Mouse (Mus musculus): Measurements from ENCODE around the gene Pde4b. TPM values are rescaled to one million over a fixed set of nuclear protein-coding genes. Genes with fewer than 3 reads are reported as not detected.
A peak's percentile ranks its signal among the peaks of the same experiment; 100 is the strongest.

Gene Pde4b
- polyA plus RNA-seq, 1 experiment from 2014 or later = 35.4 TPM

DNA sequence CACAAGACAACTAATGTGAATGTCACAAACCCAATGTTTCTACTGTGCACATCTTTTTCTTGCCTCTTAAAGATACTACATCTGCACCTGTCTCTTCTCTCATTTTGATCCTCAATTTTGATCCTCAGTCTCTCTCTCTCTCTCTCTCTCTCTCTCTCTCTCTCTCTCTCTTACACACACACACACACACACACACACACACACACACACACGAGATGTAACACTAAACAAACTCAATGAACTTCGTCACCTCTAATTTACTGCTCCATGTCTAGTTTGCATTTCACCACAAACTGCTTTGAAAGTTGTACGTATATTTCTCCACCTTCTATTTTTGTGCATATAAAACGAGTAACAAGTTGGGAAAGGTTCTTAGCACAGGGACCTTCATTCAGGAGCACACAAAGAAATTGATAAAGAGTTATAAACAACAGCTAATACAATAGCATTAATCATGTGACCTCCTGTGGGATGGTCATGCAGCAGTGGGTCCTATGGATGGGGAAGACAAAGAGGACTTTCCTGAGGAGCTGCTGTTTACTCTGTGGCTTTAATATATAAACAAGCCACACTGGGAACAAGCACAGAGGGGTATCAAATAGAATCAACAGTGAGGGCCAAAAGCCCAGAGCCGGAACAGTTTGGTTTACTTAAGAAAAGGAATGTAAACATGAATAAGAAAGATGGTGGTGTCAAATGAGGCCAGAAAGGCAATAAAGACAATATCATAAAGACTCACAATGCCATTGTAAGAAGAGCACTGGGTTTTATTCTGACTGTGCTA is 372.1 kb downstream of the Pde4b start:
- Histone ChIP-seq H3K4me2 (ENCODE audit: low read depth, low read length) (no peak overlapping the region), H3K27me3 (ENCODE audit: control insufficient read depth, insufficient read depth, low read depth, low read length) (no peaks in the 10 kb centered on the region), H3K36me3 (ENCODE audit: control insufficient read depth, insufficient read depth, low read length) (no peaks in the 10 kb centered on the region), H3K9ac (ENCODE audit: low read length) (no peak overlapping the region), H3K9me3 (ENCODE audit: control insufficient read depth, low read length) (no peaks in the 10 kb centered on the region), H3K4me3 (ENCODE audit: low read length) (no peak overlapping the region), H3K27ac (ENCODE audit: low read length) (no peak overlapping the region), H3K4me1 (replicated peaks; ENCODE audit: control insufficient read depth, insufficient read depth, low read length) (peaks cover 3% of the 10 kb centered on the region; the same call in 1 of the 2 replicates)
- WGBS = 27% methylated on average over 5 of the region's 5 CpGs
- ATAC-seq (ENCODE audit: low read depth) = peak; percentile 81

DNA sequence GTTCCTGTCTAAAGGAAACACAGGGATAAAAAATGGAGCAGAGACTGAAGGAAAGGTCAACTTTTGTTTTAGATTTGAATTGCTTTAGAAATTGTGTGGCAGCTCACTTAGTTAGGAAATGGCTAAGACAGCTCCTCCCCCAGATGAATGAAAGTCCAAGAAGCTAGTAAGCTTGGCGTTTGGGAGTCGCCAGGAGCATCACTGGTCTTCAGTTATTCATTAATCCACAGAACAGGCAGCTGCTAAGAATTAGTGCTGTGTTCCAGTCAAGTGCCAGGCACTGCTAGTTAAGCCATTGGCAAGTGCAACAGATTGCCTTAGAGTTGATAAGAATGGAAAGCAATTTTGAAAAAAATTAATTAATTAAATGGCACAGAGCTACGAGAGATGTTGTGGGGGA is 390.8 kb downstream of the Pde4b start:
- H3K27ac ChIP-seq (ENCODE audit: low read length) = no peak overlapping the region
- H3K36me3 ChIP-seq (ENCODE audit: control insufficient read depth, insufficient read depth, low read length) = no peaks in the 10 kb centered on the region
- H3K9me3 ChIP-seq (ENCODE audit: control insufficient read depth, low read length) = no peaks in the 10 kb centered on the region
- H3K4me2 ChIP-seq (ENCODE audit: low read depth, low read length) = no peak overlapping the region
- H3K4me1 ChIP-seq (replicated peaks; ENCODE audit: control insufficient read depth, insufficient read depth, low read length) = no peaks in the 10 kb centered on the region
- no peak for ATAC-seq (ENCODE audit: low read depth)
- no peak overlapping the region for H3K4me3 ChIP-seq (ENCODE audit: low read length)
- no peak overlapping the region for H3K9ac ChIP-seq (ENCODE audit: low read length)
- H3K27me3 ChIP-seq (ENCODE audit: control insufficient read depth, insufficient read depth, low read depth, low read length) = no peaks in the 10 kb centered on the region
- WGBS = 35% methylated on average over 3 of the region's 3 CpGs

DNA sequence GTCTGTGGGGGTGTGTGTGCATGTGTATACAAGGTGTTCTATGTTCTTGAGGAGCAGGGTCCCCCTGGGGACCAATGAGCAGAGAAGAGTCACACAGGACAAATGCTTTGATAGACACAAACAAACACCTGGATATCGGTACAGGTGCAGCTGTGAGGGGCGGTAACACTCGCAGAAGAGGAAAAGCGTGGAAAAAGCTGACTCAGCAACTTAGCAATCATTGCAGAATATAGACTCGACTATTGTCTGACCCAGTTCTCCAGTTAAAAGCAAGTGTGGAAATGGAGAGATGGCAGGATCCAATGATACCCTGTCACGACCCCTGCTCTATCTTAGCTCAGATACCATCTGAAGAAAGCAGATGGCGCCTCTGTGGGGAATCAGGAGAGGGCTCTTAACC is 391.5 kb downstream of the Pde4b start:
- H3K4me3 ChIP-seq (ENCODE audit: low read length) = no peak overlapping the region
- H3K27ac ChIP-seq (ENCODE audit: low read length) = no peak overlapping the region
- H3K9ac ChIP-seq (ENCODE audit: low read length) = no peak overlapping the region
- no peaks in the 10 kb centered on the region for H3K4me1 ChIP-seq (replicated peaks; ENCODE audit: control insufficient read depth, insufficient read depth, low read length)
- H3K27me3 ChIP-seq (ENCODE audit: control insufficient read depth, insufficient read depth, low read depth, low read length) = no peaks in the 10 kb centered on the region
- no peak overlapping the region for H3K4me2 ChIP-seq (ENCODE audit: low read depth, low read length)
- 79% methylated on average over 7 of the region's 7 CpGs for WGBS
- H3K9me3 ChIP-seq (ENCODE audit: control insufficient read depth, low read length) = no peaks in the 10 kb centered on the region
- no peaks in the 10 kb centered on the region for H3K36me3 ChIP-seq (ENCODE audit: control insufficient read depth, insufficient read depth, low read length)
- no peak for ATAC-seq (ENCODE audit: low read depth)

DNA sequence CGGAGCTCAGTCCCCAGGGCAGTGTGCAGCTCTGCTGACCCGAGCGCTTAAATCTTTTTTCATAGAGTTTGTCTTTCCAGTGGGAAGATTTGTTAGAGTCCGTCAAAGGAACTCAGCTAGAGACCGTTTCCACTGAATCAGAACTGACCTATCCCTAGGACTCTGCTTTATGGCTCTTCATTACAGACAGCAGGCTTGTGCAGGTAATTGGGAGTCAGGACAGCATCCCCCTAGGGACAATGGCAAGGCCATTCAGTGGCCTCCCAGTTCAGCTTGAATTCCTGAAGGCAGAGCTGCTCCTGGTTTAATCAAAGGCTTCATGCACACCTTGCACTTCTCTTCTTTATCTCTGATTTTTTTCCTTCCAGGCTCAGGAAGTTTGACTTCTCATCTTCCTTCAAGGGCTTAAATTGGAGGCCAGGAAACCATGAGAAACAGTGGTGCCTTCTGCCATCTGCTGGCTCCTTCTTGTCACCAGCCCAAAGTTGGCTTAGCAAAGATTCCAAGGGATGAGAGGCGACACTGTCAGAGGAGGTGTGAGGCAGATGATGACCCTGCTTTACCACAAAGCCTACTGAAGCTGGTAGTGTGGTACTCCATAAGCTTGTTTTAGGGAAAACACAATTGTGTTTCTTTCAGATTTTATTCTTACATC is 393.6 kb downstream of the Pde4b start:
- H3K27ac ChIP-seq (ENCODE audit: low read length) = no peak overlapping the region
- H3K36me3 ChIP-seq (ENCODE audit: control insufficient read depth, insufficient read depth, low read length) = no peaks in the 10 kb centered on the region
- H3K4me2 ChIP-seq (ENCODE audit: low read depth, low read length) = no peak overlapping the region
- H3K9ac ChIP-seq (ENCODE audit: low read length) = no peak overlapping the region
- H3K9me3 ChIP-seq (ENCODE audit: control insufficient read depth, low read length) = no peaks in the 10 kb centered on the region
- H3K27me3 ChIP-seq (ENCODE audit: control insufficient read depth, insufficient read depth, low read depth, low read length) = no peaks in the 10 kb centered on the region
- WGBS = 72% methylated on average over 6 of the region's 6 CpGs
- H3K4me1 ChIP-seq (replicated peaks; ENCODE audit: control insufficient read depth, insufficient read depth, low read length) = no peaks in the 10 kb centered on the region
- no peak overlapping the region for H3K4me3 ChIP-seq (ENCODE audit: low read length)
- no peak for ATAC-seq (ENCODE audit: low read depth)

DNA sequence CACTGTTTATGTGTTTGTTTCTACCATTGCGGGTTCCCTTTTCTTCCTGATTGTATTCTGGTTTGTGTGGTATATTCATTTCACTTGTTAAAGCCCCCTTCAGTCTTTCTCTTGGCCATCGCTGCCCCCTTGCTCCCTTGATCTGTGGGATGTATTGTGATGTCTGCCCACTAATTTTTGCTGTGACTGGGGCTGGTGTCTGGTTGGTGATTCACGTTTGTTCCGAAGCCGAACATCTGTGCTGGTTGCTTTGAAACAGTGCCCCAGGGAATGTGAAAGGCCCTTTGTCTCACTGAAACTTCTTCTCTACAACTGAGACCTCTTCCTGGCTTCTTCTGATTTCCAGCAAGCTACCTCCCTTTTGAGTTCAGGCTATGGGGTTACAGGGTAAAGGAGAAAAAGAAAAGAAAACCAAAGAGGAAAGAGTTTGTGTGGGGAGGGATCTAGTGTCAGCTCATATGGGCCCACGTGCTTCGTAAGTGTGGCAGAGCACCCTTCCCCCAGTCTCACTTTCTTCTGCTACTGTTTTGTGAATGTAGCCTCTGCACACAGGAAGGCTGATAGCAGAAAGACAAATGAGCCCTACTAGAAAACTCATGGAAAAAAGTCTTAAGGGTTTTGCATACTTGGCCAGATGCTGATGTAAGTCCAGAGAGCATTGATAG is 396.1 kb downstream of the Pde4b start:
- no peaks in the 10 kb centered on the region for H3K36me3 ChIP-seq (ENCODE audit: control insufficient read depth, insufficient read depth, low read length)
- H3K4me3 ChIP-seq (ENCODE audit: low read length) = no peak overlapping the region
- H3K4me1 ChIP-seq (replicated peaks; ENCODE audit: control insufficient read depth, insufficient read depth, low read length) = no peaks in the 10 kb centered on the region
- no peak overlapping the region for H3K27ac ChIP-seq (ENCODE audit: low read length)
- H3K9ac ChIP-seq (ENCODE audit: low read length) = no peak overlapping the region
- H3K27me3 ChIP-seq (ENCODE audit: control insufficient read depth, insufficient read depth, low read depth, low read length) = no peaks in the 10 kb centered on the region
- H3K9me3 ChIP-seq (ENCODE audit: control insufficient read depth, low read length) = no peaks in the 10 kb centered on the region
- ATAC-seq (ENCODE audit: low read depth) = no peak
- WGBS = 61% methylated on average over 7 of the region's 7 CpGs
- H3K4me2 ChIP-seq (ENCODE audit: low read depth, low read length) = no peak overlapping the region

DNA sequence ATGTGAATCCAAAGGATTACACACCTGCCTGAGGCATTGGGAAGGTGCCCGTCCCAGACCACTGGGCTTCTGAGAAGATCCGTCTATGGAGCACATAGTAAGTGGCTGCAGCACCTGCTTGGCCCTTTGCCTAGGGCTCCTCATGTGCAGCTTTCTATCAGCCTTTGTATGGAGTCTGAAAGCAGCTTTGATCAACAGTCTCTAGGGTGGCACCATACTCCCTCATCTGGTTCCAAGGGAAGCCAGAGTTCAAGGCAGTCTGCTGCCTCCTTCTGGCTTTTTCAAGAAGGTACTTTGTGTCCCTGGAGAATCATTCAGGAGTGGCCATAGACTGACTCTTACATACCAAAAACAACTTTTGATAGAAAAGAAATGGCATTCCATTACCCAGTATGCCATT is 397.4 kb downstream of the Pde4b start:
- H3K9ac ChIP-seq (ENCODE audit: low read length) = no peak overlapping the region
- H3K4me1 ChIP-seq (replicated peaks; ENCODE audit: control insufficient read depth, insufficient read depth, low read length) = no peaks in the 10 kb centered on the region
- H3K9me3 ChIP-seq (ENCODE audit: control insufficient read depth, low read length) = no peaks in the 10 kb centered on the region
- 73% methylated on average over 2 of the region's 2 CpGs for WGBS
- H3K27ac ChIP-seq (ENCODE audit: low read length) = no peak overlapping the region
- ATAC-seq (ENCODE audit: low read depth) = no peak
- H3K36me3 ChIP-seq (ENCODE audit: control insufficient read depth, insufficient read depth, low read length) = no peaks in the 10 kb centered on the region
- no peaks in the 10 kb centered on the region for H3K27me3 ChIP-seq (ENCODE audit: control insufficient read depth, insufficient read depth, low read depth, low read length)
- H3K4me3 ChIP-seq (ENCODE audit: low read length) = no peak overlapping the region
- H3K4me2 ChIP-seq (ENCODE audit: low read depth, low read length) = no peak overlapping the region

DNA sequence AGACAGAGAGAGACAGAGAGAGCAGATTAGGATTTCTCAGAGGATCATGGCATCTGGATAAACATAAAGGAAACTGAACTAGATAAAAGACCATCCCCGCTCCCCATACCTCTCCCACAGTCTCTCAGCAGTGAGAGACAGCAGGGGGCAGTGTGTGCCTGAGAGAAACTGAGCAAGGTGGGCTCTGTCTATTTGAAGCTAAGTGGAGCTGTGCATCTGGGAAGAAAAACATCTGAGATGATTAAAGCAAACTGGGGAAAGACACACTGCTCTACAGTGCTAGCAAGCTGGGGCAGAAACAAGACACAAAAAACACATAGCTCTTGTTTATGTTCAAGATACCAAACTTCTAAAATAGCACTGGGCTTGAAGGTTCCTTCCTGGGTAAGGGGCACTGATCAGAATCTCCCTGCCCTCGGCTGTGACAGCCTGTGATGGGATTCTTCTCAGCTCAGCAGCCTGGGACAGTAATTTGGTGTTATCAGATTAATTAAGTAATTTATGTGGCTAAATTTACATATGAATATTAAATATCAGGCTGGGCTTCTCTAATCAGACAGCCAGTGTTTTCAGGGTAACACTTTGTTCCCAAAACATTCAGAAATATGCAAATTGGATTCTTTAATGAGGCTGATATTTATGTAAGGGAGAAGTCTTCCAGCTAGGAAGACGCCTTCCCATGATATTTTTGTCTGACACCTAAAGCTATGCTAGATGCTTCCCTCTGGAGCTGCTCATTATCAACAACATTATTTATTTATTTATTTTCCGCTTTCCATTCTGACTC is 399.0 kb downstream of the Pde4b start:
- no peak for ATAC-seq (ENCODE audit: low read depth)
- no peaks in the 10 kb centered on the region for H3K36me3 ChIP-seq (ENCODE audit: control insufficient read depth, insufficient read depth, low read length)
- no peaks in the 10 kb centered on the region for H3K27me3 ChIP-seq (ENCODE audit: control insufficient read depth, insufficient read depth, low read depth, low read length)
- 45% methylated on average over 4 of the region's 4 CpGs for WGBS
- no peak overlapping the region for H3K4me3 ChIP-seq (ENCODE audit: low read length)
- no peaks in the 10 kb centered on the region for H3K4me1 ChIP-seq (replicated peaks; ENCODE audit: control insufficient read depth, insufficient read depth, low read length)
- no peak overlapping the region for H3K4me2 ChIP-seq (ENCODE audit: low read depth, low read length)
- H3K27ac ChIP-seq (ENCODE audit: low read length) = no peak overlapping the region
- H3K9me3 ChIP-seq (ENCODE audit: control insufficient read depth, low read length) = no peaks in the 10 kb centered on the region
- H3K9ac ChIP-seq (ENCODE audit: low read length) = no peak overlapping the region

DNA sequence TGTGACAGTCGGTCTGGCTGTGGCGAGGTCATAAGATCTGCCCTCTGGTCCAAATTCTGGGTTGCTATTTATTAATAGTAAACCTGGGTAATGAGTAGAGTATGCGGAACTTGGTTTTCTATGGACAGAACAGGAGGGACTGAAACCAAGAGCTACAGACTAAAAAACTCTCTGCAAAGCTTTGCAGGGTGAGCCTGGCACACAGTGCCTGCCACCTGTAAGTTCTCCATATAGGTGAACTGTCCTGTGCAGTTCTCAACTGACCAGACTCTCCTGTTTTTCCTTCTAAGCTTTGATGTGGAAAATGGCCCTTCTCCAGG is 399.5 kb downstream of the Pde4b start:
- H3K27ac ChIP-seq (ENCODE audit: low read length) = no peak overlapping the region
- no peak overlapping the region for H3K4me3 ChIP-seq (ENCODE audit: low read length)
- WGBS = 74% methylated on average over 3 of the region's 3 CpGs
- H3K4me2 ChIP-seq (ENCODE audit: low read depth, low read length) = no peak overlapping the region
- no peaks in the 10 kb centered on the region for H3K27me3 ChIP-seq (ENCODE audit: control insufficient read depth, insufficient read depth, low read depth, low read length)
- no peak overlapping the region for H3K9ac ChIP-seq (ENCODE audit: low read length)
- H3K9me3 ChIP-seq (ENCODE audit: control insufficient read depth, low read length) = no peaks in the 10 kb centered on the region
- H3K36me3 ChIP-seq (ENCODE audit: control insufficient read depth, insufficient read depth, low read length) = no peaks in the 10 kb centered on the region
- no peak for ATAC-seq (ENCODE audit: low read depth)
- no peaks in the 10 kb centered on the region for H3K4me1 ChIP-seq (replicated peaks; ENCODE audit: control insufficient read depth, insufficient read depth, low read length)

DNA sequence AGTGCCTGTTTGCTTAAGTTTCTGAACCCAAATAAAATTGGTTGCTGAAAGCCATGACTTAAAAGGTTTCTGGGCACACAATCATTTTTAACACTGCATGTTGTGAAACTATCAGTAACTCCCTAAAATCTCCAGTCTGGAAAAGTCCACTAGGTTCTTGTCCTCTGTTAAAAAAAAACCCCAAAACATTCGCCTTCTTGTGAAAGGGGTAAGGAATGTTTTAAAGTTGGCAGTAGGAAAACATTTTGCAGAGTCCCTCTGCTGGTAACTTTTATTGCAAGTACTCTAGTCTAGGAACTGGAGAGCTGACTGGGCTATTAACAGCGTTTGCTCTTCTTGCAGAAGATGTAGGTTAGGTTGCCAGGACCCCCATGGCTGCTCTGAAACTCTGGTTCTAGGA is 400.7 kb downstream of the Pde4b start:
- no peak overlapping the region for H3K9ac ChIP-seq (ENCODE audit: low read length)
- no peak overlapping the region for H3K4me3 ChIP-seq (ENCODE audit: low read length)
- H3K4me2 ChIP-seq (ENCODE audit: low read depth, low read length) = no peak overlapping the region
- 28% methylated on average over 2 of the region's 2 CpGs for WGBS
- no peak overlapping the region for H3K27ac ChIP-seq (ENCODE audit: low read length)
- H3K36me3 ChIP-seq (ENCODE audit: control insufficient read depth, insufficient read depth, low read length) = no peaks in the 10 kb centered on the region
- no peaks in the 10 kb centered on the region for H3K9me3 ChIP-seq (ENCODE audit: control insufficient read depth, low read length)
- ATAC-seq (ENCODE audit: low read depth) = no peak
- H3K27me3 ChIP-seq (ENCODE audit: control insufficient read depth, insufficient read depth, low read depth, low read length) = no peaks in the 10 kb centered on the region
- no peaks in the 10 kb centered on the region for H3K4me1 ChIP-seq (replicated peaks; ENCODE audit: control insufficient read depth, insufficient read depth, low read length)

All from lung, embryonic 16.5 days (tissue).